Mouse (Mus musculus): ENCODE measurements around the gene Fndc8.

- TF ChIP-seq POLR2A (IDR thresholded peaks at IDR 0.05; ENCODE audit: insufficient read depth, low read depth, low read length) (no peak), EP300 (IDR thresholded peaks at IDR 0.05; ENCODE audit: insufficient read depth, low read depth, low read length) (no peak)
These were observed 53.7 kb downstream of the Fndc8 start for GRCm38 (mm10) chr11:82945636-82946035.
